Mouse (Mus musculus) granulocyte monocyte progenitor cell, adult 5-6 weeks (primary cell): Measurements from ENCODE around the gene Cd28. TPM values are rescaled to one million over a fixed set of nuclear protein-coding genes. Genes with fewer than 3 reads are reported as not detected.

Experiments
- ATAC-seq: replicated peaks from 2 replicates; pipeline ENCODE4 v1.8.0; 2016; ENCODE audit warnings: mild to moderate bottlenecking, moderate TSS enrichment, inconsistent platforms; ENCODE audit not compliant: poor library complexity, severe bottlenecking
- total RNA-seq, 2 experiments: library from RNA; stranded (forward) in 1 of 2; stranded (reverse) in 1 of 2; fragments of 200-712, 200-1000 nt in 1 of 2; fragments of >200 nt in 1 of 2; fragmentation: Nextera tagmentation in 1 of 2; gene quantifications; 2 replicates each; pipeline ENCODE4 v1.2.3; 2014 to 2017

Cd28 gene
- total RNA-seq (2014; fragmentation: Nextera tagmentation): 1.4 and 3.2 TPM in 2 replicates
- total RNA-seq (2017): 1.0 and 2.3 TPM in 2 replicates

GRCm38 (mm10) chr1:60716567-60716966 is at the start of gene Cd28:
Gene Cd28, plus strand, starts transcription at chr1:60716800.
- ATAC-seq: no peak

GRCm38 (mm10) chr1:60667873-60668616 is 48.6 kb upstream of the Cd28 start:
- no peak for ATAC-seq

- ATAC-seq: peak; percentile 69
Observed at GRCm38 (mm10) chr1:60669048-60669447, 47.6 kb upstream of the Cd28 start.

- no peak for ATAC-seq
Observed at GRCm38 (mm10) chr1:60669664-60670063, 46.9 kb upstream of the Cd28 start.

DNA sequence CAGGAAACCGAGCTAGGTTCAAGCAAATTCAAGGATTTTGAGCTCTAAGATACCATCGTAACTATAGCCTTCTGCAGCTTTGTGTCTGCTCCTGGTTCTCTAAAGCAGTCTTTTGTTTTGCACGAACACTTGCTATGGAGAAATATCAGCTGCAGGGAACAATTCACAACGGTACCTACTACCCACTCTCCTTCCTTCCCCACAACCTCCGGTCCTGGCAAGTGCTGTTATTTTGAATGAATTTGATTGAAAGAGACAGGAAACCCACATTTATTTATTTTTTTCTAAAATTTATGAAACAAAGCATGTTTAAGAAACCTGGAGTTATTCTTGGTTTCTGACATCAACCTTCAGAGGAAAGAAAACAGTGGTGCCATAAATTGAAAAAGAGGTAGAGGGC is 46.4 kb upstream of the Cd28 start:
- ATAC-seq: no peak

DNA sequence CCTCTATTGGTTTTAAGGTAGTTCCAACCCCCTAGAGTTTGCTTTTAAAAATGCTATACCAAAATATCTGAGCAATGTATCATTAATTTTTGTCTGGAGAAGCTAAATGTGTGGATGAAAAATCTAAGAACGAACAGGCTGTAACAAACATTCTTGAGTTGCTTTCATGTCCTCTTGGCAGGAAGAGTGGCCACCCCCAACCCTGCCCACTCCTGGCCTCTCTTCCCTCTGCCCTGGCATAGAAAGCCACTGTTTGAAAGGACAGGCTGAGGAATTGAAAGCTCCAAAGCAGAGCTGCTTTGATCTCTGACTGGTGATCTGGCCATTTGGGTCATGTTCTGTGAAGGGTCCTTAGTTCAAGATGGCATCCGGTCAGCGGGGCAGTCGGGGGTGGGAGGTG is 32.8 kb upstream of the Cd28 start:
- ATAC-seq: no peak

GRCm38 (mm10) chr1:60696115-60696895 is 20.3 kb upstream of the Cd28 start:
- no peak for ATAC-seq

- ATAC-seq: peak; percentile 27; the same call in 1 of the 2 replicates
Observed at GRCm38 (mm10) chr1:60702641-60703040, 14.0 kb upstream of the Cd28 start.

GRCm38 (mm10) chr1:60713238-60713637 is 3.4 kb upstream of the Cd28 start:
- peak; percentile 63; the same call in 1 of the 2 replicates for ATAC-seq

GRCm38 (mm10) chr1:60715651-60716196 is 876 bp upstream of the Cd28 start:
- no peak for ATAC-seq

DNA sequence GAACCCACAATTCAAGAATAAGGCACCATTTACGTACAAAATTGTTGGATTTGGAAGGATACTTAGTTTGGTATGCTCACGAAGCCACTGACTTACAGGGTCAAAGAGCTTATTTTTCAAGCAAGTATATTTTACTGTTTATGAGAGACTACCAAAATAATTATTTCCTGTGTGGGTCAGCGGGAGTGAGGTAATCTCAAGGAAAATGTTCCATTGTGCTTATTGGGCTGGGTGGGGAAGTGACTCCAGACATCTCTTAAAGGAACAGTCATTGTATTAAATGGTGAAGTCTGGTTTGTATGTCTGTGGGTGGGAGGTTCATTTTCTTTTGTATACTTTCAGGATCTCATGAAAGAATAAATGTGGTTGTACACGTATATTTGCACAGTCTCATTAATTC is 2.0 kb downstream of the Cd28 start:
- ATAC-seq: no peak; the same call in 1 of the 2 replicates

DNA sequence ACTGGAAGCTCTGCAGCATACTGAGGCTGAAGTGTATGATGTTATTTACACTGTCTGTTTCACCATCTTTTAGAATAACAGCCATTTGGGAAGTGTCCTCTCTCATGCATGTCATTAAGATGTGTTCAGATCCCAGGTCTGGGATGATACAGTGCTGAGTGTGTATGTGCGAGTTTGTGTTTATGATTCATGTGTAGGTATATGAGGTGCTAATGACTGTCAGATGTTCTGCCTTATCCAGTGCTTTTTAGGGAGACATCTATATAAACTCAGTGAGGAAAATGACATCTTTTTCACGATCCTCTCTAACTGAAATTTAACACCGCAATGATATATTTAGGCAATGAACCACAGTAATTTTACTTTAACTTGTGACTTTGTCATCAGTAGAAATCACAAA is 7.0 kb downstream of the Cd28 start:
- no peak for ATAC-seq

DNA sequence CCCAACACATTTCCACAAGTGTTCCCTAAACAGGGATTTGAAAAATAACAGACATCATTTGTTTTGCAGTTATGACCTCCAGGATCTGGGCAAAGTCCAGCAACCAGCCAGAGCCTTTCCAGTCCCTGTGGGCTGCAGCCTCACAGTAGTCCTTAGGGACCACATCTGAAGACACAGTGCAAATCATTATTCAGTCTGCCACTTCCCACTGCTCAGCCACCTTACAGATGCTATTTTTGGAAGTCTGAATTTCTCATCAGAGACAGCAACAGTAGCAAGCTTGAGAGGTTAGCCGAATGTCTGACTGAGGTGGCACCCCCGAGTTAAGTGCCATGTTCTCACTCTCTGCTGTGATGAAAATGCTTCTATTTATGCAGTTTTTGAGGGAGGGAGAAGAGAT is 15.3 kb downstream of the Cd28 start:
- no peak for ATAC-seq

DNA sequence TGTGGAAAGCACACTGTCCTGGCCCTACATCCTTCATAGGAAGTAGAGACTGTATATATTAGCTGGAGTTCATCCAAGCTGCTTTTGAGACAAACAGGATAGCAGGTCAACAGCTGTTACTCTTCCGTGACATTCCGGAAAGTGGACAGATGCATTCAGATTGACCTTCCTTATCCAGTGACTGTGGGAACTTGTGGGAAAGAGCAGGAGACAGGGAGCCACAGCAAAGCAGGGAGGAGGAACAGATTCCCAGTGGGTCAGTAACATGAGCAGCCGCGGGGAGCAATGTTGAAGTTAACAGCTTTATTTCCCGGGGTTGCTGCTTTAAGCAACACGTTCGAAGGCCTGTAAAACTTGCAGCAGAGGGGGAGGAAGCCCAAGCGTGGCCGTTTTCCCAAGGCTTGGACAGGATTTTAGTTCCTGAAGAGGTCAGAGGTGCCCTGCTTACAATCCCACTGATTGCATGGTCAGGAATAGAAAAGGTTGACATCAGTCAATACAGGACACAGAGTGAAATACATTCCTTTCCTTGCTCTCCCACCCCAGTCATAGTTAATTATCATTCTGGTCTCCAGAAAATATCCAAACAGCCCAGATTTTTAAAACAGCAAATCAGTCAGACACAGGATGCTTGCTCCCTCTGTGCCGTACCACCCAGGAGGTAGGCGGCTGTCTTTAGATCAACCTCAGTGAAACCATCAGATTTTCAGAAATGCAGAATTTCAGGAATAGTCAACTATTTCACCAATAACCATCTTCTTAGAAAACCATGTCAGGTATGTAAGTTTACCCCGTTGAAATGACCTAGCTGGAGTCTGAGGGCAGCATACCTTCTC is 18.7 kb downstream of the Cd28 start:
- no peak for ATAC-seq

GRCm38 (mm10) chr1:60735908-60736280 is 19.3 kb downstream of the Cd28 start:
- ATAC-seq: peak; percentile 67

DNA sequence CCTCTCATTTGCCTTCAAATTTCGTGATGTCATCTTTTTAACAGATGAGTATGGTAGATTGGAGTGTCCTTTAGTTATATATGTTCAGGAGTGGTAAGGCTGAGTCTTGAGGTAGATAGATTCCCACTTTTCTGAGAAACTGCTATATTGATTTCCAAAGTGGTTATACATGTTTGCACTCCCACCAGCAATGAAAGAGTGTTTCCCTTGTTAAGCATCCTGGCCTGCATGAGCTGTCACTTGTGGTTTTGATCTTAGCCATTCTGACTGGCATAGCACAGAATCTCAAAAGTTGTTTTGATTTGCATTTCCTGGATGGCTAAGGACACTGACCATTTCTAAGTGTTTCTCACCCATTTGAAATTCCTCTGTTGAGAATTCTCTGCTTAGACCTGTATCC is 27.7 kb downstream of the Cd28 start:
- ATAC-seq: no peak

DNA sequence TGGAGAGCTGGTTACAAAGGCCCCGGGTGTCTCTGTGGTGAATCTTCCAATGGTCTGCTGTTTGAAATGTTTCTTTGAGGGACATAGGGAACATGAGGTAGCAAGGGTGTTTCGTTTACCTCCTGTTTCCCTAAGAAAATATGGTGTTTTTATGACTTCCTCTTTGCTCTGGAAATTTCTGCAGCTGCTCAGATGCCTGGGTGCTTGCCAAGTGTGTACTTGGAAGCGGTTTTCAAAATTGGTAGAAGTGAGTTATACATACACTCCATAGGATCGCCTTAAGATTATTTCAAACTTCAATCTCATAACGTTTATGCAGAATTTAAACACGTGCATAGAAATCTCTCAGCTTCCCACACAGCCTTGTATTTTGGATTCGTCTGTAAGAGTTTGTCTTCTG is 29.1 kb downstream of the Cd28 start:
- peak; percentile 80 for ATAC-seq

GRCm38 (mm10) chr1:60746153-60746552 is 29.6 kb downstream of the Cd28 start:
- peak; percentile 98 for ATAC-seq

DNA sequence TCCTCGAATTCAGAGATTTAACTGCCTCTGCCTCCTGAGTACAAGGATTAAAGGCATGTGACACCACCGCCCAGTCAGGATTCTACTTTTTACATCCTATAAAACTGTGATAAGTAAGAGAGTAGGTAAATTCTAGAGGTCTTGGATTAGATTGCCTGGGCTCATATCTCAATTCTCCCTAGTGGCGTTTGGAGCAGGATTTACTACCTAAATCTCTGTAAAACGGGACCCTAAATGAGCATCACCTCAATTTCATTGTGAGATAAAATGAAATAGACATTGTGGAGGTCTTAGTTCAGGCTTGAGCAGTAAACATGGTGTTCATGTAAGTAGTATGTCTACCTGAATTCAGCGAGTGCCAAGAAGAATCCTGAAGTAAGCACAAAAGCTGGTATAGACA is 30.3 kb downstream of the Cd28 start:
- ATAC-seq: no peak

DNA sequence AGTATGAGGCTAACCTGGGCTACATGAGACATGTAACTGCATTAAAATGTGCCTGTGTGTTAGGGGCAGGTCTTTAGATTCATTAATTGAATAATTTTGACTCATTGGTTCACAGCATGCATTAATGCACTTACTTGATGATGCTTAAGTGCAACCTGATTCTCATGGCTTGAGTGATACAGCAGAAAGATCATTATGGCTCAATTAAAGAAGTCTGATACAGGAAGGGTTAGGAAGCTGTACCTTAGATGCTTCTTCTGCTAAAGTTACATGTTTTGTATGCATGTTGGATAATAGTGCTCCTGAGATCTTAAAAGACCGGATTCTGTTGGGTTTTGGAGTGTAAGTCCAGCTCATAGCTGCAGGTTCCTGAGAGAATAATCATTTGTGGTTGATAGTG is 31.7 kb downstream of the Cd28 start:
- no peak for ATAC-seq
